Mouse (Mus musculus): ENCODE data around the gene Ino80. TPM values are rescaled to one million over a fixed set of nuclear protein-coding genes. Genes with fewer than 3 reads are reported as not detected.
A peak's percentile ranks its signal among the peaks of the same experiment; 100 is the strongest.

Gene Ino80
- polyA plus RNA-seq, 1 experiment from 2014 or later = 10.9 TPM

GRCm38 (mm10) chr2:119482307-119482706 is 4.8 kb upstream of the Ino80 start:
- no peak overlapping the region for H3K27ac ChIP-seq
- H3K79me2 ChIP-seq (ENCODE audit: inconsistent target) = peaks cover 11% of the 10 kb centered on the region
- WGBS (ENCODE audit: missing documents) = 75% methylated on average over 1 of the region's 1 CpGs
- no peaks in the 10 kb centered on the region for H3K36me3 ChIP-seq (ENCODE audit: inconsistent target)
- no peak overlapping the region for H3K4me3 ChIP-seq (ENCODE audit: inconsistent target)

DNA sequence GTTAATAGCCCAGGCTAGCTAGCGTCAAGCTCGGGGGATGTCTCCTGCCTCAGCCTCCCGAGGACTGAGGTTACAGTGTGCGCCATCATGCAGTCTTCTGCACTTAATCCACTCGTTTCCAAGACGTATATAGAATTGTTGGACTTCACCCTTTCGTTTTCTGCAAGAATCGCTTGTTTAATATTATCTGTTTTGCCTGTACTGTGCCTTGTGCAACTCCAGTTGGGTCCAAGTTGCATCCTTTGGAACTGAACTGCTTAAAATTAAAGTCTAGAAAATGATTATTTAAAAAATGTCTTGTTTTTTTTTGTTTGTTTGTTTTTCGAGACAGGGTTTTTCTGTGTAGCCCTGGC is 886 bp upstream of the Ino80 start:
- no peaks in the 10 kb centered on the region for H3K36me3 ChIP-seq (ENCODE audit: inconsistent target)
- H3K79me2 ChIP-seq (ENCODE audit: inconsistent target) = peaks cover 48% of the 10 kb centered on the region
- H3K4me3 ChIP-seq (ENCODE audit: inconsistent target) = peak overlapping the region; percentile 68
- H3K27ac ChIP-seq = peak overlapping the region; percentile 91
- 5% methylated on average over 9 of the region's 9 CpGs for WGBS (ENCODE audit: missing documents)

- Histone ChIP-seq H3K27ac (peak overlapping the region; percentile 81), H3K79me2 (ENCODE audit: inconsistent target) (peaks cover 64% of the 10 kb centered on the region), H3K4me3 (ENCODE audit: inconsistent target) (peak overlapping the region; percentile 77), H3K36me3 (ENCODE audit: inconsistent target) (no peaks in the 10 kb centered on the region)
- WGBS (ENCODE audit: missing documents) = under 1% methylated on average over 44 of the region's 44 CpGs
Observed at GRCm38 (mm10) chr2:119476621-119477391, 681 bp downstream of the Ino80 start.

- peak overlapping the region; percentile 77 for H3K4me3 ChIP-seq (ENCODE audit: inconsistent target)
- peak overlapping the region; percentile 81 for H3K27ac ChIP-seq
- WGBS (ENCODE audit: missing documents) = 3% methylated on average over 7 of the region's 7 CpGs
- no peaks in the 10 kb centered on the region for H3K36me3 ChIP-seq (ENCODE audit: inconsistent target)
- peaks cover 70% of the 10 kb centered on the region for H3K79me2 ChIP-seq (ENCODE audit: inconsistent target)
Observed at GRCm38 (mm10) chr2:119476166-119476565, 1.3 kb downstream of the Ino80 start.

GRCm38 (mm10) chr2:119463945-119464344 is 13.5 kb downstream of the Ino80 start:
- peaks cover 100% of the 10 kb centered on the region for H3K79me2 ChIP-seq (ENCODE audit: inconsistent target)
- no peak overlapping the region for H3K4me3 ChIP-seq (ENCODE audit: inconsistent target)
- no peak overlapping the region for H3K27ac ChIP-seq
- H3K36me3 ChIP-seq (ENCODE audit: inconsistent target) = no peaks in the 10 kb centered on the region
- 76% methylated on average over 4 of the region's 4 CpGs for WGBS (ENCODE audit: missing documents)

- H3K36me3 ChIP-seq (ENCODE audit: inconsistent target) = no peaks in the 10 kb centered on the region
- WGBS (ENCODE audit: missing documents) = 89% methylated on average over 5 of the region's 5 CpGs
Observed at GRCm38 (mm10) chr2:119463114-119463775, 14.2 kb downstream of the Ino80 start.

DNA sequence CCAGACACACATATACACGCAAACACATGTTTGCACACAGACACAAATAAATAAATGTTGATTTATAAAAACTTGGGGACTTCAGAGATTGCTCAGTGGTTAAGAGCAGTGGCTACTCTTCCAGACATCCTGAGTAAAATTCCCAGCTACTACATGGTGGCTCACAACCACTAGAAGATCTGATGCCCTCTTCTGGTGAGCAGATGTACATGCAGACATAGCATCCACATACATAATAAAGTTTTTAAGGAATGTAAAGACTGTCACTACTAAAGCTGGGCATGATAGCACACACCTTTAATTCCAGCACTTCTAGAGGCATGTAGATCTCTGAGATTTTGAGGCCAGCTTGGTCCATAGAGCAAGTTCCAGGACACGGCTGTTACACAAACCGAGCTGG is 16.5 kb downstream of the Ino80 start:
- H3K79me2 ChIP-seq (ENCODE audit: inconsistent target) = peaks cover 75% of the 10 kb centered on the region
- no peak overlapping the region for H3K4me3 ChIP-seq (ENCODE audit: inconsistent target)
- whole genome bisulfite sequencing (ENCODE audit: missing documents) = 100% methylated on average over 3 of the region's 3 CpGs
- H3K27ac ChIP-seq = no peak overlapping the region
- peaks cover 13% of the 10 kb centered on the region for H3K36me3 ChIP-seq (ENCODE audit: inconsistent target)

More at GRCm38 (mm10) chr2:119463114-119463775, 14.2 kb downstream of the Ino80 start:
- H3K79me2 ChIP-seq (ENCODE audit: inconsistent target) = peaks cover 97% of the 10 kb centered on the region
- H3K27ac ChIP-seq = no peak overlapping the region
- H3K4me3 ChIP-seq (ENCODE audit: inconsistent target) = no peak overlapping the region

- 100% methylated on average over 3 of the region's 3 CpGs for WGBS (ENCODE audit: missing documents)
- no peak overlapping the region for H3K4me3 ChIP-seq (ENCODE audit: inconsistent target)
- peaks cover 10% of the 10 kb centered on the region; the same call in 1 of the 2 replicates for H3K79me2 ChIP-seq (ENCODE audit: inconsistent target)
- peaks cover 61% of the 10 kb centered on the region for H3K36me3 ChIP-seq (ENCODE audit: inconsistent target)
- no peak overlapping the region for H3K27ac ChIP-seq
Observed at GRCm38 (mm10) chr2:119454558-119454957, 22.9 kb downstream of the Ino80 start.

- Histone ChIP-seq H3K79me2 (ENCODE audit: inconsistent target) (no peaks in the 10 kb centered on the region), H3K4me3 (ENCODE audit: inconsistent target) (no peak overlapping the region), H3K36me3 (ENCODE audit: inconsistent target) (peaks cover 67% of the 10 kb centered on the region), H3K27ac (no peak overlapping the region)
- WGBS (ENCODE audit: missing documents) = 89% methylated on average over 1 of the region's 1 CpGs
Observed at GRCm38 (mm10) chr2:119436988-119437387, 40.5 kb downstream of the Ino80 start.

- no peak overlapping the region for H3K4me3 ChIP-seq (ENCODE audit: inconsistent target)
Observed at GRCm38 (mm10) chr2:119436467-119436866, 41.0 kb downstream of the Ino80 start.

DNA sequence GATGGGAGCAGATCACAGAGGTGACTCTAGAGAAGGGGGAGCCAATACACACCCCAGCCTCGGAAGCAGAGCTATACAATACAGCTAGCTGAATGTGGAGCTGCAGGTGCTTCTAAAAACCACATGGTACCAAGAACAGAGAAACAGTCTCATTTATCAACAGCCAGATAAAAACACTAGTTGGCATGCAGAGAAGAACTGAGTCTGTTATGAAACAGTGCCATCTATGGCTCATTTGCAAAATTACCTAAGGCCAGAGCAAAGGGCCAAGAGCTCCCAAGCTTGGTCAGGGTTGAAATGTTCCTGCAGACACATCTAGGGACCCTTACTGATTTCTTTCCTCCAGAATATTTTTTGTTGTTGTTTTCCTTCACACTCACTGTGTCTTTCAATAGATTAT is 63.7 kb downstream of the Ino80 start:
- Histone ChIP-seq H3K79me2 (ENCODE audit: inconsistent target) (no peaks in the 10 kb centered on the region), H3K27ac (no peak overlapping the region), H3K36me3 (ENCODE audit: inconsistent target) (peaks cover 78% of the 10 kb centered on the region), H3K4me3 (ENCODE audit: inconsistent target) (no peak overlapping the region)
- WGBS (ENCODE audit: missing documents) = 38% methylated on average over 1 of the region's 1 CpGs

More at GRCm38 (mm10) chr2:119436467-119436866, 41.0 kb downstream of the Ino80 start:
- WGBS (ENCODE audit: missing documents) = 91% methylated on average over 4 of the region's 4 CpGs
- H3K27ac ChIP-seq = no peak overlapping the region
- no peaks in the 10 kb centered on the region for H3K79me2 ChIP-seq (ENCODE audit: inconsistent target)
- peaks cover 67% of the 10 kb centered on the region for H3K36me3 ChIP-seq (ENCODE audit: inconsistent target)

DNA sequence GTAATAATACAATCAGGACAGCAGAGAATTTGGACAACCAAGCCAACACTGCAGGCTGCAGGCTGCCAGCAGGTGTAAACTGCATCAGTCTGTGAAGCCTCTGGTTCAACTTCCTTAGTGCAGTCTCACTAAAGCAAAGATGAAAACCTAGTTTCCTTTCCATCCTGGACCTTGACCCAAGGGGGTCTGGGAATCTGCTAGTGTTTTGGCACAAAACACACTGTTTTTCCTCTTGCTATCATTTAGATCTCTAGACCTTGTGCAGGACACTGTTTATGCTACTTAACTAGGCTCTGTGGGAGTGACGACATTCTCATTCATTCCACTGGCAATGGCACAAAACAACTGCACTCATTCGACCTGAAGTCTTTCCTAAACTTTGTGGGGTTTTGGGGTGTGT is 65.8 kb downstream of the Ino80 start:
- Histone ChIP-seq H3K27ac (no peak overlapping the region), H3K79me2 (ENCODE audit: inconsistent target) (no peaks in the 10 kb centered on the region), H3K4me3 (ENCODE audit: inconsistent target) (no peak overlapping the region), H3K36me3 (ENCODE audit: inconsistent target) (peaks cover 61% of the 10 kb centered on the region)
- 66% methylated on average over 2 of the region's 2 CpGs for WGBS (ENCODE audit: missing documents)

- no peaks in the 10 kb centered on the region for H3K79me2 ChIP-seq (ENCODE audit: inconsistent target)
- WGBS (ENCODE audit: missing documents) = 81% methylated on average over 5 of the region's 5 CpGs
- H3K27ac ChIP-seq = no peak overlapping the region
- H3K36me3 ChIP-seq (ENCODE audit: inconsistent target) = peaks cover 65% of the 10 kb centered on the region
- H3K4me3 ChIP-seq (ENCODE audit: inconsistent target) = no peak overlapping the region
Observed at GRCm38 (mm10) chr2:119411016-119411415, 66.5 kb downstream of the Ino80 start.

DNA sequence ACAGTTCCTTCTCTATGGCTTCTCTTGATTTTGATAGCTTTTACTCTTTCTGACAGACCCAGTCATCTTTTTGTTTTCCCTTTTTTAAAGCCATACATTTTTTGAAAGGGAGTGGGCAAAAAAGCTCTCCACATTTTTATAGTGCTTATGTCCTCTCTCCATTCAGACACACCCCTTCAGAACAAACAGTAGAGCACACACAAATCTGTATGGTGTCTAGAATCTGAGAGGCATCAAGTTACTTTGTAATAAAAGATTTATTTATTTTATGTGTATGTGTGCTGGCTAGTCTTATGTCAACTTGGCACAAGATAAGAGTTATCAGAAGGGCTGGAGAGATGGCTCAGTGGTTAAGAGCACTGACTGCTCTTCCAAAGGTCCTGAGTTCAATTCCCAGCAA is 68.8 kb downstream of the Ino80 start:
- Histone ChIP-seq H3K79me2 (ENCODE audit: inconsistent target) (no peaks in the 10 kb centered on the region), H3K36me3 (ENCODE audit: inconsistent target) (peaks cover 57% of the 10 kb centered on the region), H3K27ac (no peak overlapping the region), H3K4me3 (ENCODE audit: inconsistent target) (no peak overlapping the region)

DNA sequence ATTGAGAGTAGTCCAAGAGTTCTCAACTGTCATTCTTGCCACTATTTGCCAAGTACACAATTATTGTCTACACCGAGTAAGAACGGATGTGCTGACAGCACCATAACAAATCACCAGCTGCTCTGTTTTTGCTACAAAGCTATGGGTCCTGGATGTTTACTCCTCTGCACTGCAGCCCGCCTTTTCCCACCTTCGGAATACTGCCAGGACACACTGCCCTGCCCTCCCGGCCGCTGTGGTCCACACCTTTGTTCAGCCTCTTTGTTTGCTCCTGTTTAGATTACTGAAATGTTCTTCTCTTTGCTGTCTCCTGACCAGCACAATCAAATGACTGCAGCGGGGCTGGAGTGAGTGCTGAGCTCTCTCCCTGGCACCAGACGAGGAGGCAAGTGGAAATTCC is 69.2 kb downstream of the Ino80 start:
- peaks cover 53% of the 10 kb centered on the region for H3K36me3 ChIP-seq (ENCODE audit: inconsistent target)
- no peak overlapping the region for H3K27ac ChIP-seq
- WGBS (ENCODE audit: missing documents) = 94% methylated on average over 8 of the region's 8 CpGs
- no peak overlapping the region for H3K4me3 ChIP-seq (ENCODE audit: inconsistent target)
- no peaks in the 10 kb centered on the region for H3K79me2 ChIP-seq (ENCODE audit: inconsistent target)

All from macrophage (primary cell).